Mouse (Mus musculus) adrenal gland, postnatal 4 days (tissue): ENCODE data around the gene Amotl2. TPM values are rescaled to one million over a fixed set of nuclear protein-coding genes. Genes with fewer than 3 reads are reported as not detected.
"Not testable (repeated sequence)": the region's sequence is repeated elsewhere in the genome, so short reads cannot be mapped to it uniquely, and the experiment has no call there.

Experiments used
- DNase-seq, 2 experiments: peaks; one replicate each; pipeline ENCODE4 v3.0.0; 2021 to 2022; ENCODE audit warnings: low spot score in 2 of 2, mixed read lengths in 2 of 2
- total RNA-seq, 2 experiments: library from RNA; stranded (reverse); gene quantifications; 2 replicates each; pipeline ENCODE4 v1.2.3; 2021

Amotl2 gene
- total RNA-seq, 2 experiments from 2014 or later: 80.9 to 94.5 TPM

DNA sequence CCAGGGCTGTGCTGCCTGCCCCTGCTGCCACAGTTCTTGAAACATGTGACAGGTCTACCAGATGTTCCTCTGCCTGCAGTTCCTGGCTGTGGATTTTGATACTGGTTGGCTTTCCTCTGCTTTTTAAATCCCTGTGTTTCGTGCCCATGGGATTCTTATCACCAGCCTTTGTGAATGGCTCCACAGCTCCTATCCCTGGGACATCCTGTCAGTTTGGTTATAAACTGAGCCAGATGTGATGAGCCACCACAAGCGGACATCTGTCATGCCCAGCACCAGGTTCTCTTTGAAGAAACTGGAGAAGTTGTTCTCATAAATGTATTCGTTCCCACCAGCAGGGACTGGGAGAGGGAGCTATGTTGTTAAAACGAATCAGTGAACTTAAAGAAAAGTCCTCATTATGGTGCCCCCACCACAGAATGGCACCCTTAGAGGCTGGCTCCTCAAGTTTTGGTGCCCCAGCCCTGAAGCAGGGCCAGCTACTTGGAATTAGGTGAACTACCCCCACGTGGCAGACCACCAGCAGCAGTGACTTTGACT is 15.9 kb downstream of the Amotl2 start:
- no peak for DNase-seq

DNA sequence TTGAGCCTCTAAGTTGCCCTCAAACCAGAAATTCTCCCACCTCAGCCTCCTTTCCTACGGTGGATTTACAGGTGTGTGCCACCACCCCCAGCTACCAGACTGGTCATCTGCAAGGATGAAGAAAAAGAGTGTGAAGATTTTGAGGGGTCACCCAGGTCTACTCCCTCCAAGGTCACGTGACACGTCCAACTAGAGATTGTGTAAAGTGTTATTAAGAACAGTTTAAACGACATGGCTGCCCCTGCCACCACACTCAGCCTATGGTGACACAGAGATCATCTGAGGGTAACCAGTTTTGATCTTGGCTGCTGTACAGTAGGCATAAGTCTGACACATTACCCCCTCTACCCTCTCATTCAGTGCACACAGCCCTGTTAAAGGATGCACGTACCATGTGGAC is 17.0 kb downstream of the Amotl2 start:
- no peak for DNase-seq

DNA sequence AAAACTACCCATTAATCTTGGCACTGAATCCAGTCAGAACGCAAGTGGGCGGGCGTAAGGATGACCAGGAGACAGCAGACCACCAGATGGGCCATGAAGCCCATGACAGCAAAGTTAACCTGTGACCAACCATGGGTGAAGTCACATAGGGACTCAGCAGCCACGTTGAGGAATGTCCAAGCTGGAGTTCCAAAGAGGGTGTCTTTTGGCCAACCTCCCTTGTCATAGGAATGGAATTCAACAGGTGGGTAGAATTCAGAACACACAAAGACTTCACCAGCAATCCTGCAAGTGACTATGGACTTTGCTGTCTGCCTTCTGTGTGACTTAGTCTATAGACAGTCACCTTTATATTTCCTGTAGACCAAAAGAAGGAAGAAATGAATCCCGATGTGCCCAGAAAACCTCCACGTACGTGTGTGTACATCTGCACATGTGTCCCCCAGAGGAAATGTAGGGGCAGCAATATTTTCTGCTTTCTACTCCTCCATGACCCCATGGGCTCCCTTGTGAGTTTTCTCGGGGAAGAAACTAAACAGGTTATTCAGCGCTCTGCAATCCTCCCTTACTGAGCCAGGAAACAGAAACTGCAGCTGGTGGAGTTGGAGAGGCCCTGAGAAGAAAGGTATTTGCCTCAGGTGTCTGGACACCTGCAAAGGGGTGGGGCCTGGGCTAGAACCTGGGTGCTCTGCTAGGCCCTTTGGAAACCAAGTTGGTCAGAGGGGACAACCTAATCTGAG is 17.7 kb downstream of the Amotl2 start:
- DNase-seq: no peak

DNA sequence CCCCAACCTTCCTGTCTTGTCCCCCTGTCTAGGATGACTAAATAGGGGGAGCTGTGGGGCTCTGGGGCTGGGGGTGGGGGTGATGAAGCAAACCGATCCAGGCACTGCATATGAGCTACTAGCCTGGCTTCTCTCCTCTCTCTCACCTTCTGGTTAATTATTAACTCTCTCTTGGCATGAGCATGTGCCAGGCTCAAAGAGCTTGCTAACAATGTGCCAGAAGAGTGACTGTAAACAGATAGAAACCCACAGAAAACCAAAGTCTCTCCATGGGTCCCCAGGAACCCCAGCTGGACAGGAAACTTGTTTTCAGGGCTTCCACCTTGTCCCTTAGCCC is 18.2 kb downstream of the Amotl2 start:
- DNase-seq: no peak

DNA sequence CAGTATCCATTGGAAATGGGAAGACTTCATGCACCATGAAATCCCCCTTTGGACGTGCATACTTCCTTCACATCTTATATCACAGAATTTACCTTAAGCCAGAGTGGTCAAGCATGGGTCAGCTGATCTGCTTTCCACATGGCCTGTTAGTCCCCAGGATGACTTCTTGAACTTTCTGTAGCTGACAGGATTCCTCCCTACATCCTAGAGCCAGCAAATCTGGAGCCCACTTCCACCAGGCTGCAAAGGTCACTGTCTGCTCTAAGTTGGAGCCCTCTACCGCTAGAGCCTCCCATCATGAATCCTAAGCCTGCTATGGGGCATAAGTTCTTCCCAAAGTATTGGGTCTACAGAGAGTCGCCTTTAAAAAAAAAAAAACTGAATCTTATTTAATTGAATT is 18.8 kb downstream of the Amotl2 start:
- DNase-seq: no peak

DNA sequence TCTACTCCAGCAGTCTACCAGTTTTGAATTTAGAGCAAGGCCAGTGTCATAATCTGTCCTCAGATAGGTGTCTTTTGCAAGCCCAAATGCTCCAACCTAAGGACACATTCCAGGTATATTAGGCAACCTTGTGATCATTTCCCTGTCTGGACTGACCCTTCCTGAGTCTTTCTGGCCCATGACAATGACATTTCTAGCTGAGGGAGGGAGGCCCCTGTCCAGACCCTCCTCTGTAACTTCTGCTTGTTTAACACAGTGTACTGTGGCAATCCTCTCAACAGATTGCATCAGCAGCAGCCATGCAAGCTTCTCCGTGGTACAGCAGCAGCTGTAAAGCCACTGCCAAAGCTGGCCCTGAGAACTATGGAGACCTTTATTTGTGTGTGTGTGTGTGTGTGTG is 19.5 kb downstream of the Amotl2 start:
- DNase-seq: no peak

DNA sequence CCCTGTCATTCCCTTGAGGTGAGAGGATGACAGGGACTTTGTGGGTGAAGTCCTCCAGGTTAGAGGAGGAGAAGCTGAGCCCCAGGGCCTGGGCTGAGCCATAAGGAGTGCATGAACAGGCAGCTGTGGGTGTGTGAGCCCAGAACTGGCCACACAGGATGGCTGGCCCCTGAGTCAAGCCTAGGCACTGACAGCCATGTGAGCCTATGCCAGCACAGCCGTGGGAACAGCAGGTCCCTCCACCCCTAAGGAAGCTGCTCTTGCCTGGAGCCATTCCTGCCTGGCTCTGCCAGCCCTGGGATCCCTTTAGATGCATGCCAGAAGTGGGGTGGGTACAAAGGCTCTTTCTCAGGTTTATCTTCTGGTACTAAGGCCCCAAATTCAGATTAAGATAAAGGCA is 20.9 kb downstream of the Amotl2 start:
- no peak for DNase-seq

DNA sequence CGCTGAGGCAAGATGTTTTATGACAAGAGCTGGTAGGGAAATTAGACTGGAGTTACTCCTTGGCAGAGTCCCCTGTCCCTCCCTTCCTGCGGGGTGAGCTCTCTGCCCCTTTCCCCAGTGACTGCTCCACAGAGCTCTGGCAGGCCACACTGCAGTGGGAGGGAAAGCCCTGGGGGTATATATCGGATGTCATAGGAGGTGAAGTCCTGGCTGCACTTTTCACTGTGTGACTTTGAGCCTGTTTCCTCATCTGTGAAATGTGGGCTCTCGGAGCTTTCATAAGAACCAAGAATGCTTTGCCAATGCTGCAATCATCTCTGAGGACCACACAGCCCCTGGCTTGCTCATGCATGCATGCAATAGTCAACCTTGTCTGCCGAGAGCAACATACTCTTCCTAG is 30.3 kb downstream of the Amotl2 start:
- DNase-seq: no peak

DNA sequence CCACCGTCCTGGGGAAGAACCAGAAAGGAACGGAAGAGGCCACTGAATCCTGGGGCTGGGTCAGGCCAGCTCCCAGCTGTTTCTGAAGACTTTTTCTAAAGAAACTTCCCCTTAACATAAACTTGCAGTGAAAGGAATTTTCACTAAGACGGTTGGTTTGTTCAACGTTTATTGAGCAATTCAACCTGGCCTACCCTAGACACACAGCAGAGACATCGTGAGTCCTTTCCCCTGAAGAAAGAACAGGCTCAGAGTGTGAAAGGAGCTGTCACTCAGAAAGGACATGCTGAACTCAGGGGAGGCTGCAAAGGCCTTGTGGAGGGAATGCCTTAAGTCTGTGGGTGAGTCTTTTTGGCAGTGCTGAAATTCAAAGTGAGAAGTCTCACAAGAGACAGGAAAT is 31.4 kb downstream of the Amotl2 start:
- no peak for DNase-seq

DNA sequence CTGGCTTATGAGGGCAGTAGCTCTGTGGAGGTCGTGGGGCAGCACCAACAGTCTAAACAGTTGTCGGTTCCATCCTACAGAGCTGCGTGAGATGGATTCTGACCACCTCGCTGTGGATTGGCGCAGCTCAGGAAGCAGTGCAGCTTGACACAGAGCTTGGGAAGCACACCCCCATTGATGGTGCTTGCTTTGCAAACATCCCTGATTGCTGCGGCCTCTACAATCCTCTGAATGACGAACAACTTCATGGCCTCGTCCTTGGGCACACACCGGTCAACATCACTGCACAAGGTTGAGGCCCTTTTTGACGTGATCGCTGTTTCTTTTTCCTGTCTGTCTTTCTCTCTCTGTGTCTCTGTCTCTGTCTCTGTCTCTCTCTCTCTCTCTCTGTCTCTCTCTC is 32.7 kb downstream of the Amotl2 start:
- no peak for DNase-seq

DNA sequence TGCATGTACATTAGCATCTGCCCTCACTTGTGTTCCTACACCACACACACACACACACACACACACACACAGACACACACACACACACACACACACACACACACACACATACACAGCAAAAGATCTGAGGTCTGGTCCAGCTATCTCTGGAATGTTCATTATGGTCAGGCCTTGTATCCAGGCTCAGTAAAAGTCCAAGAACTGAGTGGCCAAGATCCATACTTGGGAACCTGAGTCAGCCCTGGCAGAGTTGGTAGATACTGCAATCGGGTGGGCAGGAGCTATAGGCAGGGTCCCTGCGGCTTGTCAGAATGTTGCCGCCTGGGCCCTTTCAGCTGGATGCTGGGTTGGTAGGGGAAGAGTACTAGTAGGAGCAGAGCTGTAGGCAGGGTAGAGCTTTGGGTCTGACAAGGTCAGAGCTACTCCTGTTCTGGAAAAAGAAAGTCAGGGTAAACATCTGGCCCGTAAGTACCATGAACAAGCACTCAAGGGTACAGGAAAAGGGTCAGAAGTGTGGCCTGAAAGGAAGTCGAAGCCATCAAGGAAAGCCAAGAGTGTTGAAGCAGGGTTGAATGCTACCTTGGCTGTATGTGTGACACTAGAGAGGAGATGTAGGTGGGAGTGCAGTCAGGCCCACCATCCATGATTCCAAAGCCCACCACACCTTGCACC is 35.3 kb downstream of the Amotl2 start:
- DNase-seq: no peak

DNA sequence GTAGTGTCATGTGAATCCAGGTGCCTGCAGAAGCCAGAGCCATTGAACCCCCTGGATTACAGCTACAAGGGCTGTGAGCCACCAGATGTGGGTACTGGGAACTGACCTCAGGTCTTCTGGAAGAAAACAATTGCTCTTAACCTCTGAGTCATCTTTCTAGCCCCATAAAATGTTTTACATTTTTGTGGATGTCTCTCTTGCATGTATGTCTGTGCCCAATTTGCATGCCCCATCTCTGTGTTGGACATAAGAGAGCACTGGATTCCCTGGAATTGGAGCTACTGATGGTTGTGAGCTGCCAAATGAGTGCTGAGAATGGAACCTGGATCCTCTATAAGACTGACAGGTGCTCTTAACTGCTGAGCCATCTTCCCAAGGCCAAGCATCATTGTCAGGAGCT is 36.8 kb downstream of the Amotl2 start:
- no peak for DNase-seq

DNA sequence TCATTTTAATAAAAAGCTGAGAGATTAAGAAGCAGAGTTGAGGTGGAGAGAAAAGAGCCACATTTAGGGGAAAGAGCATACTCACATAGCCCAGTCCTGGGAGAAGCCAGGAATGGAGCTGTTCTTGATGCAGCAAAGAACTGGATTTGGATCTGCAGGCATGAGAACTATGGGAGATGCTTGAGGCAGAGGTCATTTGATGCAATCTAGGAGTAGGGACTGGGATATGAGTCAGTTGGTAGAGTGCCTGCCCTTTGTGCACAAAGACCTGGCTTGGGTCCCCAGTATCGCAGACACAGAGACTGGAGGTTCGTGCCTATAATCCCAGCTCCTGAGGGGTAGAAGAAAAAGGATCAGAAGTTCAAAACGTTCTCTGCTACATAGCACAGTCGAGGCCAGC is 38.7 kb downstream of the Amotl2 start:
- no peak for DNase-seq

DNA sequence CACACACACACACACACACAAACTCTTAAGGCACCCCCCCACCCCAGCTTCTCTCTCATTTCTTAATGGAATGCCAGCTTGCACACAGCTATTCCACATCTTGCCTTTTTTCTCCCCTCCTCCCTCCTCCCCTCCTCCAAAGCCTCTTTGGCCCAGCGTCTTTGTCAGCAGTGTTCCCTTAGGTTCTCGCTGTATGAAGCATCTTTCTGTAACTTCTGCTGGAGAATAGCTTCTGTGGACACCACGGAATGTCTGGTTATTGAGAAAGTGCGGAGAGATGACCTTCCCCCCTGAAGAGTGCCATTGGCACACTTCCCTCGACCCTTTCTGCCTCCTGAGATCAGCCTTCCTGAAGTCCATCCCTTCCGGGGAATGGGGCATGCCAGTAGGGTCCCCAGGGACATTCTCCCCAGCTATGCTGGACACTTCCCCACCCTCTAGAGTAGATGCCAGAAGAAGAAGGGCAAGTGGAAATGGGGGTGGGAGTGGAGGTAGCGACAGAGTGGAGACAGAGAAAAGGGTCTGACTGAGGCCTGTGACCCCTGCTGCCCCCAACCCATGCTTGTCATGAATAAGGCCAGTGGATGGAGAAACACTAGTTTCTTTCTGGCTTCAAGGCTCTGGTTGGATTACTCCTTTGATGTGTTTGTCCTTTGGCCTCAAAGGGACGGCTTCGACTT is 39.3 kb downstream of the Amotl2 start:
- DNase-seq: no peak

DNA sequence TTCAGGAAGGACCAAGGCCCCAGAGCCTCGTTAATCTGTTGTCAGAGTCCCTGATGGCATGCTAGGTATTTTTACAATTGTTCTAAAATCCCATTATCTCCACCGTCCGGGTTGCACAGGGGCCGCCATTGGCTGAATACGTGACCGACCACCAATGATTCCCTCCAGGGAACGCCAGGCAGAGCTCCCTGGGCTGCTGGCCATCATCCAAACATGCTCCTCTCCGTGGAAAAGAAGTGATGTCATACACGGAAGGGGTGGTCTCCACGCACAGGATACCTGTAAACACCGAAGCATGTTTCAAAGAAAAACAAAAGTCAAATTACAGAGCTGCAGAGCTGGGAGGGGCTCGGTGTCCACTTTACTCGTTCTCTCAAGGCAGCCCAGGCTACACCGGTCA is 39.9 kb downstream of the Amotl2 start:
- no peak for DNase-seq

DNA sequence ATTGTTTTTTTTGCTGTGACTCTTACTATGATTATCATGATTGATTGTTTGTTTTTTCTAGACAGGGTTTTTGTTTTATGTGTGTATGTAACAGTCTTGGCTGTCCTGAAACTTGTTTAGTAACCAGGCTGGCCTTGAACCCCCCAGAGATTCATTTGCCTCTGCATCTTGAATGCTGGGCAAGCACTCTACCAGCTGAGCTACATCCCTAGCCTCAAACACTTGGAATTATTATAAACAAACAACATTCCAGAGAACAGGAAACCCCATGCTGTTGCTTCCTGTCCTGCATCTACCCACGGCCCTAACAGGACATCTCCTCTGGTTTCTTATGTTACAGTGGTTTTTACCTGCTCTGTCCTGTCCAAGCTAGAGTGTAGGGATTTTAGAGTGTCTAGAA is 42.4 kb downstream of the Amotl2 start:
- DNase-seq: no peak

DNA sequence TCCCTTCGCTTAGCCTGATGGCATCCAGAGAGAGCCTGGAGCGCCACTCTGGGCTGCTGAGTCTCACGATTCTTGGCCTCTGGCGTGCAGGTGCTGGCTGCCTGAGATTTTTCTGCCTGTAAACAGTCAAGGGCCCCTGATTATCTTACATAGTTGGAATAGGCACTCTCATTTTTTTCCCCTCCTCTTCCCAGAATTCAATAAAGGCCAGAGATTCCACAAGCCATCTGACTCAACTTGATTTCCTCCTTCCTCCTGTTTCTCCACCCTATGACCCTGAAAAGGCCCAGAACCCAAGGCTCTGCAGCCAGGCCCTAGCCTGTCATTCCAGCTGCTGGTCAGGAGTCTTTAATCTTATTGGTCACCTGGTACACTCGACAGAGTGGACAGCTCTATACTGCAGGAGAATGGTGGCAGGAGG is 43.1 kb downstream of the Amotl2 start:
- no peak for DNase-seq

DNA sequence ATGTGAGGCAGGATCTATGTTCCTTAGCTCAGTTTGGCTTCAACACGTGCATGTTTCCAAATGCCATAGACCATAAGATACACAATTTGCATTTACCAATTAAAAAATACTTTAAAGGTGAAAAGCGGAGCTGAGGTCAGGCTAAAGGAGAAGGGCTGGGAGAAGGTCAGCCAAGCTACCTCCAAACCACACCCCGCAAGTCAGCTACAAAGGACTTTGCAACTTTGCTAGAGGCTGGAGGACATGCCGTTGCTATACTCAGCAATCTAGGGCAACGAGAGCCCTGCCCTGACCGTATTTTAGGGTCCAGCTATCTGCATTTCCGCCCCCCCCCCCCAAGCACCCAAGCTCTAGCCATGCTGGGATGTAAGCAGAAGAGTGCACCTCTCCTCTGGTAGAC is 45.1 kb downstream of the Amotl2 start:
- DNase-seq: no peak

DNA sequence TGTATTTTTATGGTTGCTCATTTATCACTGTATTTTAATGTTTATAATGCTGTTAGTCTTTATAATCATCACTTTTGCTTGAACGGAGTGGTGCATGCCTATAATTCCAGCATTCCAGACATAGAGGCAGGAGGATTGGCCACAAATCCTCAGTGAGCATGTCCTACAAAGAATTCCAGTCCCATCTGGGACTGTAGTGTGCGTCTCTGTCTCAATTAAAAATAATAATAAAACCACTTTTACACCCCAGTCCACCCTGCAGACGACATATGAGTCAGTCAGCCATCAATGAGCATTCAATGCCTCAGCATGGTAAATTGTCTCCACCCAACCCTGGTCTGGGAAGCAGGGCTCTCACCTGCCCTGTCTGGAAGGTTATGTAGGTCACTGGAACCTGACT is 46.4 kb downstream of the Amotl2 start:
- no peak for DNase-seq

DNA sequence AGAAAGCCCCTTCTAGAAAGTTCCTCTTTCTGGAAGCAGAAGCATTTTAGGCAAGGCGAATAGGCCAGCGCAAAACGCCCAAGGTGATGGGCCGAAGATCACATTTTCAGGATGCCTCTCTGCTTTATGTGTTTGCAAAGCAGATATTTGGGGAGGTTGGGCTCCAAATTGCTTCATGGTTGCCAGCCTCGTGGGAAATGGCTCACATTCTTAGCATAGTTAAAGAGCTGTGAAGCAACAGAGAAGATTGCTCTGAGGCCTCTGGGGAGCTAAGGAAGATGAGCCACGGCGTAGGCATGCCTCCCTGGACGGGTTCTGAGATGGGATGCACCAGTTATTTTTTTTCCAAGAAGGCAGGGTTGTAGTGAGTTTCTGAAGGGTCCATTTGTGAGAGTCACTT is 47.0 kb downstream of the Amotl2 start:
- no peak for DNase-seq

DNA sequence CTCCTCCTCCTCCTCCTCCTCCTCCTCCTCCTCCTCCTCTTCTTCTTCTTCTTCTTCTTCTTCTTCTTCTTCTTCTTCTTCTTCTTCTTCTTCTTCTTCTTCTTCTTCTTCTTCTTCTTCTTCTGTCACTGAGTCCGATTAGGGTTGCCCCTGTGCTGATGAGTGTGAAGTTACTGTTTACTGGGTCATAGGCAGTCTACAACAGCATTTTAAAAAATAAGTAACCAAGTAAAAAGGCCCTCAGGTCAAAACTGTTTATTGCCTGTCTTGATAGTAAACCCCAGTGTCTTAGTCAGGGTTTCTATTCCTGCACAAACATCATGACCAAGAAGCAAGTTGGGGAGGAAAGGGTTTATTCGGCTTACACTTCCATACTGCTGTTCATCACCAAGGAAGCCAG is 48.1 kb downstream of the Amotl2 start:
- not testable (repeated sequence) for DNase-seq

DNA sequence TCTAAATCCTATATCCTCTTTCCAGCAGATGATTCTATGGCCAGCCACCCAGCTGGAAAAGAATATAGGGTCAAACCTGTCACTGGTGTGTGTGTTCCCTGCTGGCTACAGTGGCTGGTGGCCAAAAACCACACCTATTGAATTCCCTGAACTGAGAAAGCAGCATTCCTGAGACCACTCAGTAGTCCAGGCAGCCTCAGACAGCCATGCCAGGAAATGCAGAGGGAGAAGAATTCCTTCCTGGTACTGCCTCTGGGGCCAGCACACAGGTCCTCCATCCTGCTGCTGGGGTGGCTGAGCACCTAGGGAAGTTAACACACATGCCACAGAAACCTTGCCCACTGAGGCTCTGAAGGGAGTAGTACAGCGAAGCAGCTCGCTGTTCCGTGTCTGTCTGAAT is 50.3 kb downstream of the Amotl2 start:
- no peak for DNase-seq
